Mouse (Mus musculus) embryonic fibroblast, embryonic 13.5 days (primary cell): ENCODE measurements around the gene Tgm7. TPM values are rescaled to one million over a fixed set of nuclear protein-coding genes. Genes with fewer than 3 reads are reported as not detected.

Source experiments
- H3K27ac ChIP-seq: 2 replicates; pipeline ENCODE4 v1.5.1; 2012; ENCODE audit warnings: low read length, control low read depth, inconsistent platforms; ENCODE audit not compliant: insufficient read depth
- H3K4me1 ChIP-seq: 2 replicates; pipeline ENCODE4 v1.6.1; 2011; ENCODE audit warnings: low read length; ENCODE audit not compliant: control insufficient read depth, insufficient read depth
- H3K4me3 ChIP-seq: 2 replicates; pipeline ENCODE4 v1.5.1; 2011; ENCODE audit warnings: mild to moderate bottlenecking, control low read depth, low read length; ENCODE audit not compliant: insufficient read depth
- CTCF ChIP-seq: IDR thresholded peaks from 2 replicates; pipeline ENCODE4 v1.5.1; 2011; ENCODE audit warnings: mild to moderate bottlenecking, control low read depth, low read length, moderate library complexity, borderline replicate concordance; ENCODE audit not compliant: insufficient read depth
- POLR2A ChIP-seq: IDR thresholded peaks from 2 replicates; pipeline ENCODE4 v1.6.1; 2011; ENCODE audit warnings: low read depth, mild to moderate bottlenecking, control low read depth, low read length, moderate library complexity
- polyA plus RNA-seq: library from polyadenylated mRNA; stranded (reverse); fragments of >200 nt; gene quantifications from 2 replicates; pipeline ENCODE4 v1.2.4, GENCODE M21; 2011; ENCODE audit warnings: low read depth; ENCODE audit not compliant: missing spikeins, insufficient read length

The Tgm7 gene
- polyA plus RNA-seq, 1 experiment: not detected

- Histone ChIP-seq H3K4me1 (no peaks in the 10 kb centered on the region), H3K27ac (no peak overlapping the region), H3K4me3 (no peak overlapping the region)
- TF ChIP-seq CTCF (no peak), POLR2A (no peak)
Observed at GRCm38 (mm10) chr2:121074747-121075146, 34.8 kb downstream of the Tgm7 start.

GRCm38 (mm10) chr2:121071871-121072270 lies 37.7 kb downstream of the Tgm7 start:
- TF ChIP-seq CTCF (no peak), POLR2A (no peak)
- H3K4me3 ChIP-seq: no peak overlapping the region
- no peak overlapping the region for H3K27ac ChIP-seq
- H3K4me1 ChIP-seq: no peaks in the 10 kb centered on the region

GRCm38 (mm10) chr2:121069506-121069905 lies 40.1 kb downstream of the Tgm7 start:
- H3K4me1 ChIP-seq: no peaks in the 10 kb centered on the region
- no peak for TF ChIP-seq POLR2A
- H3K4me3 ChIP-seq: no peak overlapping the region
- no peak overlapping the region for H3K27ac ChIP-seq

- Histone ChIP-seq H3K4me1 (no peaks in the 10 kb centered on the region), H3K27ac (no peak overlapping the region), H3K4me3 (no peak overlapping the region)
- TF ChIP-seq POLR2A: no peak
- no peak for TF ChIP-seq CTCF
Observed at GRCm38 (mm10) chr2:121067116-121067515, 42.5 kb downstream of the Tgm7 start.

- H3K4me3 ChIP-seq: no peak overlapping the region
- H3K4me1 ChIP-seq: no peaks in the 10 kb centered on the region
- H3K27ac ChIP-seq: no peak overlapping the region
- TF ChIP-seq CTCF (no peak), POLR2A (no peak)
Observed at GRCm38 (mm10) chr2:121061315-121061714, 48.3 kb downstream of the Tgm7 start.

GRCm38 (mm10) chr2:121057997-121058396 lies 51.6 kb downstream of the Tgm7 start:
- H3K4me3 ChIP-seq: no peak overlapping the region
- TF ChIP-seq POLR2A: no peak
- TF ChIP-seq CTCF: no peak
- H3K27ac ChIP-seq: no peak overlapping the region

GRCm38 (mm10) chr2:121055915-121056314 lies 53.7 kb downstream of the Tgm7 start:
- no peak overlapping the region for H3K27ac ChIP-seq
- H3K4me1 ChIP-seq: peaks cover 4% of the 10 kb centered on the region; the same call in 1 of the 2 replicates
- no peak overlapping the region for H3K4me3 ChIP-seq
- no peak for TF ChIP-seq POLR2A
- no peak for TF ChIP-seq CTCF

More at GRCm38 (mm10) chr2:121057997-121058396, 51.6 kb downstream of the Tgm7 start:
- H3K4me1 ChIP-seq: peaks cover 4% of the 10 kb centered on the region; the same call in 1 of the 2 replicates

- no peak overlapping the region for H3K4me3 ChIP-seq
- H3K4me1 ChIP-seq: peaks cover 4% of the 10 kb centered on the region; the same call in 1 of the 2 replicates
- TF ChIP-seq POLR2A (no peak), CTCF (no peak)
Observed at GRCm38 (mm10) chr2:121054060-121054459, 55.5 kb downstream of the Tgm7 start.

GRCm38 (mm10) chr2:121052176-121052575 lies 57.4 kb downstream of the Tgm7 start:
- TF ChIP-seq POLR2A (no peak), CTCF (no peak)
- no peak overlapping the region for H3K4me3 ChIP-seq
- H3K27ac ChIP-seq: no peak overlapping the region
- H3K4me1 ChIP-seq: peaks cover 4% of the 10 kb centered on the region; the same call in 1 of the 2 replicates

More at GRCm38 (mm10) chr2:121054060-121054459, 55.5 kb downstream of the Tgm7 start:
- H3K27ac ChIP-seq: no peak overlapping the region

GRCm38 (mm10) chr2:121045653-121046052 lies 63.9 kb downstream of the Tgm7 start:
- TF ChIP-seq POLR2A (no peak), CTCF (no peak)

More at GRCm38 (mm10) chr2:121045653-121046052, 63.9 kb downstream of the Tgm7 start:
- Histone ChIP-seq H3K4me3 (no peak overlapping the region), H3K27ac (no peak overlapping the region), H3K4me1 (no peaks in the 10 kb centered on the region)

Other genes with a start within 250 kb of the Tgm7 start
- gene Ubr1, start 139.1 kb downstream of the Tgm7 start, polyA plus RNA-seq: 24.8 and 25.4 TPM in 2 replicates
- gene Tmem62, start 132.8 kb downstream of the Tgm7 start, polyA plus RNA-seq: 5.0 and 8.0 TPM in 2 replicates
- gene Ccndbp1, start 101.4 kb downstream of the Tgm7 start, polyA plus RNA-seq: 31.8 and 37.2 TPM in 2 replicates
- not detected in 2 replicates for gene Epb42, start 72.7 kb downstream of the Tgm7 start, polyA plus RNA-seq
- gene Tgm5, start 24.0 kb downstream of the Tgm7 start, polyA plus RNA-seq: not detected in 2 replicates
- gene Adal, start 30.6 kb upstream of the Tgm7 start, polyA plus RNA-seq: 7.2 and 10.0 TPM in 2 replicates
- gene Lcmt2, start 30.9 kb upstream of the Tgm7 start, polyA plus RNA-seq: 4.4 and 5.5 TPM in 2 replicates
- 41.5 and 48.2 TPM in 2 replicates for gene Tubgcp4, start 60.9 kb upstream of the Tgm7 start, polyA plus RNA-seq
- gene Zscan29, start 61.3 kb upstream of the Tgm7 start, polyA plus RNA-seq: 10.3 and 10.8 TPM in 2 replicates
- gene Trp53bp1, start 161.6 kb upstream of the Tgm7 start, polyA plus RNA-seq: 54.5 and 61.5 TPM in 2 replicates
- 61.1 and 75.0 TPM in 2 replicates for gene Map1a, start 179.8 kb upstream of the Tgm7 start, polyA plus RNA-seq
- 8.4 and 9.0 TPM in 2 replicates for gene Ppip5k1, start 245.6 kb upstream of the Tgm7 start, polyA plus RNA-seq
- gene Ckmt1, start 247.9 kb upstream of the Tgm7 start, polyA plus RNA-seq: not detected in 2 replicates